Mouse (Mus musculus): ENCODE data around the gene Abhd14a. TPM values are rescaled to one million over a fixed set of nuclear protein-coding genes. Genes with fewer than 3 reads are reported as not detected.

Abhd14a gene
- polyA plus RNA-seq, 1 experiment from 2014 or later, result 48.6 TPM

- H3K36me3 ChIP-seq, result peaks cover 4% of the 10 kb centered on the region; the same call in 1 of the 2 replicates
- H3K27ac ChIP-seq, result no peak overlapping the region
- H3K4me3 ChIP-seq (replicated peaks), result no peak overlapping the region
- no peaks in the 10 kb centered on the region for H3K9me3 ChIP-seq
- 81% methylated on average over 5 of the region's 5 CpGs for WGBS
- ATAC-seq (ENCODE audit: insufficient read depth, low FRiP score, low read depth), result no peak
- H3K4me1 ChIP-seq, result peaks cover 42% of the 10 kb centered on the region
- H3K27me3 ChIP-seq (replicated peaks), result no peaks in the 10 kb centered on the region
- no peak overlapping the region for H3K9ac ChIP-seq
- no peak overlapping the region for H3K4me2 ChIP-seq
These were observed 10.4 kb upstream of the Abhd14a start for GRCm38 (mm10) chr9:106457920-106458319.

GRCm38 (mm10) chr9:106457163-106457559 lies 9.7 kb upstream of the Abhd14a start:
- no peak for ATAC-seq (ENCODE audit: insufficient read depth, low FRiP score, low read depth)
- Histone ChIP-seq H3K27ac (0 out of 2 replicates have a peak overlapping the region, but pooled peaks have one; percentile 28), H3K4me3 (replicated peaks) (0 out of 2 replicates have a peak overlapping the region, but pooled peaks have one; percentile 1), H3K9ac (no peak overlapping the region), H3K4me2 (no peak overlapping the region), H3K9me3 (no peaks in the 10 kb centered on the region), H3K36me3 (peaks cover 3% of the 10 kb centered on the region; the same call in 1 of the 2 replicates), H3K4me1 (peaks cover 47% of the 10 kb centered on the region), H3K27me3 (replicated peaks) (no peaks in the 10 kb centered on the region)
- WGBS, result 54% methylated on average over 9 of the region's 9 CpGs

GRCm38 (mm10) chr9:106456325-106457162 lies 9.1 kb upstream of the Abhd14a start:
- ATAC-seq (ENCODE audit: insufficient read depth, low FRiP score, low read depth), result no peak
- Histone ChIP-seq H3K9ac (no peak overlapping the region), H3K27me3 (replicated peaks) (no peaks in the 10 kb centered on the region), H3K4me2 (peak overlapping the region; percentile 91), H3K27ac (peak overlapping the region; percentile 28), H3K9me3 (no peaks in the 10 kb centered on the region), H3K36me3 (no peaks in the 10 kb centered on the region), H3K4me1 (peaks cover 47% of the 10 kb centered on the region), H3K4me3 (replicated peaks) (0 out of 2 replicates have a peak overlapping the region, but pooled peaks have one; percentile 1)
- WGBS, result 40% methylated on average over 15 of the region's 15 CpGs

GRCm38 (mm10) chr9:106454888-106455681 lies 7.6 kb upstream of the Abhd14a start:
- Histone ChIP-seq H3K9ac (peak overlapping the region; percentile 12; the same call in 1 of the 2 replicates), H3K4me3 (replicated peaks) (peak overlapping the region; percentile 68), H3K36me3 (no peaks in the 10 kb centered on the region), H3K4me1 (peaks cover 60% of the 10 kb centered on the region), H3K27me3 (replicated peaks) (no peaks in the 10 kb centered on the region), H3K4me2 (peak overlapping the region; percentile 91), H3K9me3 (no peaks in the 10 kb centered on the region), H3K27ac (peak overlapping the region; percentile 80)
- ATAC-seq (ENCODE audit: insufficient read depth, low FRiP score, low read depth), result no peak; the same call in 1 of the 2 replicates
- 10% methylated on average over 16 of the region's 17 CpGs for WGBS

- no peak for ATAC-seq (ENCODE audit: insufficient read depth, low FRiP score, low read depth)
- H3K4me1 ChIP-seq, result peaks cover 67% of the 10 kb centered on the region
- peak overlapping the region; percentile 68 for H3K9ac ChIP-seq
- peak overlapping the region; percentile 91 for H3K4me2 ChIP-seq
- WGBS, result 7% methylated on average over 20 of the region's 20 CpGs
- peak overlapping the region; percentile 80 for H3K27ac ChIP-seq
- H3K27me3 ChIP-seq (replicated peaks), result no peaks in the 10 kb centered on the region
- peak overlapping the region; percentile 68 for H3K4me3 ChIP-seq (replicated peaks)
- H3K36me3 ChIP-seq, result no peaks in the 10 kb centered on the region
- H3K9me3 ChIP-seq, result no peaks in the 10 kb centered on the region
These were observed 6.7 kb upstream of the Abhd14a start for GRCm38 (mm10) chr9:106454071-106454761.

- Histone ChIP-seq H3K4me2 (peak within 1 kb of the TSS; percentile 91), H3K4me3 (replicated peaks) (peak within 1 kb of the TSS; percentile 68), H3K36me3 (no peaks in the 10 kb centered on the region), H3K9me3 (no peaks in the 10 kb centered on the region), H3K27ac (peak within 1 kb of the TSS; percentile 80), H3K4me1 (peaks cover 74% of the 10 kb centered on the region), H3K9ac (peak within 1 kb of the TSS; percentile 68), H3K27me3 (replicated peaks) (no peaks in the 10 kb centered on the region)
- ATAC-seq (ENCODE audit: insufficient read depth, low FRiP score, low read depth), result peak; percentile 72
- under 1% methylated on average over 51 of the region's 74 CpGs for WGBS
These were observed 6.0 kb upstream of the Abhd14a start, which contains the start of gene Pcbp4 for GRCm38 (mm10) chr9:106453271-106454070. Pcbp4 (plus strand) TSS chr9:106453291.

GRCm38 (mm10) chr9:106452821-106453220 lies 5.3 kb upstream of the Abhd14a start:
- no peak overlapping the region for H3K9ac ChIP-seq
- peak overlapping the region; percentile 91 for H3K4me2 ChIP-seq
- H3K4me3 ChIP-seq (replicated peaks), result peak overlapping the region; percentile 68
- H3K27ac ChIP-seq, result peak overlapping the region; percentile 78
- peaks cover 80% of the 10 kb centered on the region for H3K4me1 ChIP-seq
- no peak for ATAC-seq (ENCODE audit: insufficient read depth, low FRiP score, low read depth)
- no peaks in the 10 kb centered on the region for H3K27me3 ChIP-seq (replicated peaks)
- 3% methylated on average over 7 of the region's 7 CpGs for WGBS
- H3K9me3 ChIP-seq, result no peaks in the 10 kb centered on the region
- no peaks in the 10 kb centered on the region for H3K36me3 ChIP-seq

- H3K4me3 ChIP-seq (replicated peaks), result no peak overlapping the region
- no peak overlapping the region for H3K9ac ChIP-seq
- peaks cover 78% of the 10 kb centered on the region for H3K4me1 ChIP-seq
- no peaks in the 10 kb centered on the region for H3K36me3 ChIP-seq
- 37% methylated on average over 6 of the region's 6 CpGs for WGBS
- no peaks in the 10 kb centered on the region for H3K27me3 ChIP-seq (replicated peaks)
- no peak overlapping the region for H3K27ac ChIP-seq
- ATAC-seq (ENCODE audit: insufficient read depth, low FRiP score, low read depth), result no peak
- H3K9me3 ChIP-seq, result no peaks in the 10 kb centered on the region
- peak overlapping the region; percentile 91 for H3K4me2 ChIP-seq
These were observed 4.9 kb upstream of the Abhd14a start for GRCm38 (mm10) chr9:106452351-106452750.

- WGBS, result 51% methylated on average over 2 of the region's 2 CpGs
- no peak overlapping the region for H3K4me2 ChIP-seq
- H3K9me3 ChIP-seq, result no peaks in the 10 kb centered on the region
- no peak overlapping the region for H3K9ac ChIP-seq
- H3K27me3 ChIP-seq (replicated peaks), result no peaks in the 10 kb centered on the region
- H3K27ac ChIP-seq, result no peak overlapping the region
- H3K4me1 ChIP-seq, result peaks cover 76% of the 10 kb centered on the region
- H3K36me3 ChIP-seq, result no peaks in the 10 kb centered on the region
- no peak for ATAC-seq (ENCODE audit: insufficient read depth, low FRiP score, low read depth)
- no peak overlapping the region for H3K4me3 ChIP-seq (replicated peaks)
These were observed 4.4 kb upstream of the Abhd14a start for GRCm38 (mm10) chr9:106451899-106452298.

GRCm38 (mm10) chr9:106451298-106451697 lies 3.8 kb upstream of the Abhd14a start:
- Histone ChIP-seq H3K4me1 (peaks cover 74% of the 10 kb centered on the region), H3K4me2 (no peak overlapping the region), H3K36me3 (no peaks in the 10 kb centered on the region), H3K4me3 (replicated peaks) (no peak overlapping the region), H3K27ac (0 out of 2 replicates have a peak overlapping the region, but pooled peaks have one; percentile 41), H3K9me3 (no peaks in the 10 kb centered on the region), H3K27me3 (replicated peaks) (no peaks in the 10 kb centered on the region), H3K9ac (no peak overlapping the region)
- 64% methylated on average over 11 of the region's 11 CpGs for WGBS
- ATAC-seq (ENCODE audit: insufficient read depth, low FRiP score, low read depth), result no peak

GRCm38 (mm10) chr9:106450661-106451060 lies 3.2 kb upstream of the Abhd14a start:
- H3K27ac ChIP-seq, result peak overlapping the region; percentile 41; the same call in 1 of the 2 replicates
- H3K4me2 ChIP-seq, result peak overlapping the region; percentile 33; the same call in 1 of the 2 replicates
- 10% methylated on average over 9 of the region's 9 CpGs for WGBS
- no peaks in the 10 kb centered on the region for H3K9me3 ChIP-seq
- no peaks in the 10 kb centered on the region for H3K36me3 ChIP-seq
- ATAC-seq (ENCODE audit: insufficient read depth, low FRiP score, low read depth), result no peak
- H3K4me3 ChIP-seq (replicated peaks), result no peak overlapping the region
- H3K4me1 ChIP-seq, result peaks cover 70% of the 10 kb centered on the region
- H3K9ac ChIP-seq, result no peak overlapping the region
- no peaks in the 10 kb centered on the region for H3K27me3 ChIP-seq (replicated peaks)
